Mouse (Mus musculus) T-helper 2 cell (primary cell): ENCODE measurements around the gene H2bfm.
"Not testable (repeated sequence)": the region's sequence is repeated elsewhere in the genome, so short reads cannot be mapped to it uniquely, and the experiment has no call there.

Experiments used
- in situ Hi-C: fragments of 300-600 bp; cut with MboI, MseI; formaldehyde crosslinking; loops from one replicate; pipeline ENCODE4 v1.15.1; 2025; ENCODE audit warnings: high pct_unique_total_duplicates

H2bfm gene

DNA sequence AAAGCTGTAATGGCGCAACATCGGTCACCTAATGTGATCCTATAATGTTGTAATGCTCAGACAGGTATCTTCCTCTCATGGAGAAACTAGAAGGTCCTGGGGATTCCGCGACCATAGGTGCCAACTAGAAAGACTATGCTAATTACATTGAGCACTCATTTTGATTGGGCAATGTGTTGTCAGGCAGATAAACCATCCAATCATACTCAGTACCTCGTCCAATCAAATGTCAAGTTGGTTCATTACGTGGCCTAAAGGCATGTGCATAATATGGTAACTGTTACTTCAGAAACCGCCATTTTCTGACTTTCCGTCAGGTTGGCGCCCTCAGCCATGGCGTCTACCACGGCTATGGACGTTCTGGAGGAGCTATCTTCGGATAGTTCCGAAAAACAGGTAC is at the start of gene H2bfm:
TSS of gene H2bfm (plus strand) at position 295 of the 400 bp plus-strand sequence.
- in situ Hi-C loops: no loop called here

DNA sequence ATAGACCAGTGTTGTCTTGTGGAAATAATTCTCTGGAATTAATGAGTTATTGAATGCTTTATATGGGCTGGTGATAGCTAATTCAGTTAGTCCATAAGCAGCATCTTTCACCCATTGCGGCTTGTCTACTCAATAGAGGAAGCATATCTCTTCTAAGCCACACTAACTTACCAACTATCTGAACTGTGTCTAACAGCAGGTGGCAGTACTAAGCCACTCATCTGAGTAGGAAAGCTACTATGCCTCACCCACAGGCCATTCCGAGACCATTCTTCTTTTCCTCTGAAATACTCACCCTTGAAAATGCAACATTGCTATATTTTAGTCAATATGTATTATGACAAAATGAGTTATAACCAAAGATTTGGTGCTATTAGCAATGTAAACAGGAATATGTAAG is 31.4 kb upstream of the H2bfm start:
- in situ Hi-C loops: no loop called here

DNA sequence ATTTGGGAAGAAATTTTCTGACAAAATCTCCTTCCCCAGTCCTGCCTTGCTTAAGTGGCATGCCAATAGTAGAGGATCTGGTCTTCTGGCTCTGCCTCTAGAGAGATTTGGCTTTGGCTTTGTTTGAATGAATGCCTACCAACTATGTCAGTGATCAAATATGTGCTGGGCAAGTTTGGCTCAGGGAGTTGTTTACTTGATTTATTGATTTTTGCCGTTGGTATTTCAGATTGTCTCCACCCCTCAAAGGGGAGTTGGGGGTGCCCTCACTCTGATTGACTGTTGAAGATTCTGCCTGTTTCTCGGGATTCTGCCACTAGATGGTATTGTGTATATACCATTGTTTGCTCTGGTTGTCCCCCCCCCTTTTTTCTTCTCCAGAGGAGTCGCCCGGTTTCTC is 22.8 kb upstream of the H2bfm start:
- in situ Hi-C loops: no loop called here

DNA sequence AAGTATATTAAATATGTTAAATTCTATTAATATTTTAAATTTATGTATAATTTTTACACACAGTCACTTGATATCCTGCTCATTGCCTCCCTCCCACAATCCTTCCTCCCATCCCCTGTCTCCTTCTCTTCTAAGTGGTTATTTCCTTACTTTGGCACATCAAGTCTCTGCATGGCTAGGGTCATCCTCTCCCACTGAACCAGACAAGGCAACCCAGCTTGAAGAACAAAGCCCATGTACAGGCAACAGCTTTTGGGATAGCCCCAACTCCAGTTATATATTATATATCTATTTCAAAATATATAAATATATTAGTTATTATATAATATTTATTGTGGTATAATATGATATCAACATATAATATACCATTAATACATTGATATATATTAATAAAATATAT is 1.3 kb upstream of the H2bfm start:
- in situ Hi-C loops: no loop called here

DNA sequence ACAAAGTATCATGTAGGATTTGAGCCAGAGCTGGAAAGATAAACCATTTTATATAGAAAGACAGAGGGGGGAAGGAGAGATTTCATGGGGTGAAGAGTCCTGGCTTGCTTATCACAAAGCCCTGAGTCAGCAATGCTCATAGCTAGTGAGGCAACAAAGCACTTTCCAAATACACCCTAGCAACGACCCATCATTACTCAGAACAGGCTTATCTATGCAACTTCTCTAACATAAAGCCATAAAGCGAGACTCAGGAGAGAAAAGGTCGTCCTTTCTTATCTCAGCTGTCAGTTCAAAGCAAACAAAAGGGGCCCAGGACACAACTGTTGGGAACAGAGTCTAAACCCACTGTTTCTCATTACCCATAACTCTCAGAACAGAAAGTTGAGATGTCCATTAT is 10.9 kb downstream of the H2bfm start:
- in situ Hi-C loops: no loop called here

DNA sequence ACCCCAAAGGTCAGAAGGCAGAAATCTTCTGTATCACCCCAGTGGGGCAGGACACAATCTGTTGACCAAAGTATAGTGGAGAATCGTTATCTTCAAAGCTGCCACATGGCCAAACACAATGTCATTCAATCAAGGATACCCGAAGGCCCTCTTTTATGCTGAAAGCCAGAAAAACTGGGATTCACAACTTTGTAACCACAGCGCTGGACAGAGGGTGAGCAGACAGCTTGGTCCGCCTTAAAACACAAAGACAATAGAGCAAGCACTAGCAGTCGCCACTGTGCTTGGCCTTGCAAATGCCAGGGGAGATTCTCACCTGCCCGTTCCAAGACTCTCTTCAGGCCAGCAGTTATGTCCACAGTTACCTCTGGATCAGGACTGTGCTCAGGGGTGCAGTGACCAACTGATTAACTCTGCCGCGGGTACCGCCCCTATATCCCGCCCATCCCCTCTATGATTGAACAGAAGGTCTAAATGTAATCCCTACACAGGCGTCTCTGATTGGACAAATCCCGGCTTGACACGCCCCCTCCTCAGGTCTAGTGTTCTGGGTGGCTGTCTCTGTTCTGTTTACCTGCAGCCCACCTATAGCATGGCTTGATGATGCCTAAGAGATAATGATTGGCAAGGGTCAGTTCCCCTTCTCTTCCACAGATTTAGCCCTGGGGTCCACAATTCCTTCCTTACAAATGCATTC is 30.6 kb downstream of the H2bfm start:
- in situ Hi-C loops: not testable (repeated sequence)

DNA sequence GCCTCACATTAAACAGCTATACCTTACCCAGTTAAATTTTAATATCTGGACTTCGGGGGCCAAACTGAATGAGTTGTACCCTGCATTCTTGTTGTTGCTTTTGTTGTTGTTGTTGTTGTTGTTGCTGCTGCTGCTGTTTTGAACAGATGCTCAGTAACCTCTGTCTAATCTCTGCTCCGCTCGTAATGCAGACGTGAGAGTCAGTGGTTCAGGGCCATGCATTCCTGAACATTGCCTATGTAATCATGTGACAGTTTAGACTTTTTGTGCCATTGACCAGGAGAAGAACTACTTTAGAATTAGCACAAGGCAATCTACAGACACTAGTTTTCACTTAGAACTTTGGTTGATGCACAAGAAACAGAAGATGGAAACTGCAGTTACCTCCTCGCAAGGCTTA is 31.2 kb downstream of the H2bfm start:
- in situ Hi-C loops: not testable (repeated sequence)

DNA sequence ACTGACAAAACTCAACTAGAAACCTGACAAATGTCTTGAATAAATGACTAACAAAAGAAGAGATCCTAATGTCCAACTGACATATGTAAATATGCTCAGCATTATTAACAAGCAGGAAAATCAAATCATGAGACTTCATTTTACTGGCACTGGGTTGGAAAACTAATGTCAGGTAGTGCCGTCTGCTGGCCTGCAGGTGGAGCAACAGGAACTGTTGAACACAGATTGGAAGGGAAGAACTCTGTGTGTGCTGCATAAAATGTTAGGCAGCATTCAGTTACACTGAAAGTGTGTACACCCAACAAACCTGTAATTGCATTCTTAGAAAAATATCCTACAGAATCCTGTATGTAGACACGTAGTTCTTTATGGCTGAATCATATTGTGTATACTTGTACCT is 32.6 kb downstream of the H2bfm start:
- in situ Hi-C loops: no loop called here

DNA sequence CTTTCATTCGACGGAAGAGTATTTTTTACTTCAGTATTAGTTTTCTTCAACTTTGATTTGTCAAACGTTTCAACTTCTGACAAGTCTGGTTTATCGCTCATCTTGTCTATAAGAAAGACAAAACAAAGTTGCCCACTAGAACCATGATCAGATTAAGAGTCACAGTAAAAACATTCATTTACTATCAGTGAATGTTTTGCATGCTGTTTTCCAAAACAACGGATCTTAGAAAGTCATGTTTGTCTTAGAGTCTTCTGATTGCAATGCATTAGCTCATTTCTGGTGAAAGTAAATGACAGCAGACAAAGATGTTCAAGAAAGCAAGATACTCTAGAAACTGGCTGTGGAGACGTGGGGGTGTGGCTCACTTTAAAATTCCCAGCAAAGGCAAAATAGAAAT is 48.3 kb downstream of the H2bfm start, which contains the start of gene Tmsb15b2:
TSS of gene Tmsb15b2 (minus strand) at position 101 of the 400 bp plus-strand sequence.
- in situ Hi-C loops: not testable (repeated sequence)

DNA sequence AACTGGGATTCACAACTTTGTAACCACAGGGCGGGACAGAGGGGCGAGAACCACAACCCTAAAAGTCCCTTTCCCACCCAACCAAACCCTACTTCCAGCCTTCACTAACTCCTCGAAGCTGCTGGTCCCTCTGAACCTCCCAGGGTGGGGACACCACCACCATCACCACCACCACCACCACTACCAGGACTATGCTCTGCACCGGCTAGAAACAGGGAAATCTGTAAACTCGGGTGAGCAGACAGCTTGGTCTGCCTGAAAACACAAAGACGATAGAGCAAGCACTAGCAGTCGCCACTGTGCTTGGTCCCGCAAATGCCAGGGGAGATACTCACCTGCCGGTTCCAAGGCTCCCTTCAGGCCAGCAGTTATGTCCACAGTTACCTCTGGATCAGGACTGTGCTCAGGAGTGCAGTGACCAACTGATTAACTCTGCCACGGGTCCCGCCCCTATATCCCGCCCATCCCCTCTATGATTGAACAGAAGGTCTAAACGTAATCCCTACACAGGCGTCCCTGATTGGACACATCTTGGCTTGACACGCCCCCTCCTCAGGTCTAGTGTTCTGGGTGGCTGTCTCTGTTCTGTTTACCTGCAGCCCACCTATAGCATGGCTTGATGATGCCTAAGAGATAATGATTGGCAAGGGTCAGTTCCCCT is 49.4 kb downstream of the H2bfm start, which contains the start of the genes Tmsb15l and Tmsb15b1:
TSS of gene Tmsb15l (minus strand) at position 446 of the 661 bp plus-strand sequence.
TSS of gene Tmsb15b1 (minus strand) at position 451 of the 661 bp plus-strand sequence.
- in situ Hi-C loops: no loop called here
